Mouse (Mus musculus): ENCODE data around the gene Slc8a2. TPM values are rescaled to one million over a fixed set of nuclear protein-coding genes. Genes with fewer than 3 reads are reported as not detected.

Gene Slc8a2
- polyA plus RNA-seq, 1 experiment from 2014 or later = 0.20 TPM

GRCm38 (mm10) chr7:16132161-16132581, 2.5 kb downstream of the Slc8a2 start:
- Histone ChIP-seq H3K4me3 (ENCODE audit: low read length) (no peak overlapping the region), H3K27ac (ENCODE audit: low read length) (no peak overlapping the region), H3K9ac (ENCODE audit: low read length) (no peak overlapping the region), H3K4me2 (ENCODE audit: low read depth, low read length) (no peak overlapping the region), H3K36me3 (ENCODE audit: control insufficient read depth, insufficient read depth) (no peaks in the 10 kb centered on the region), H3K27me3 (ENCODE audit: control insufficient read depth, insufficient read depth, low read length) (peaks cover 5% of the 10 kb centered on the region; the same call in 1 of the 2 replicates), H3K9me3 (replicated peaks; ENCODE audit: control insufficient read depth, low read length) (no peaks in the 10 kb centered on the region), H3K4me1 (ENCODE audit: control insufficient read depth, insufficient read depth, low read length) (peaks cover 22% of the 10 kb centered on the region)
- WGBS = 14% methylated on average over 7 of the region's 7 CpGs
- no peak for ATAC-seq (replicated peaks; ENCODE audit: extremely low read depth, insufficient read depth, low FRiP score)

GRCm38 (mm10) chr7:16132926-16133325, 3.3 kb downstream of the Slc8a2 start:
- no peak overlapping the region for H3K4me2 ChIP-seq (ENCODE audit: low read depth, low read length)
- H3K27me3 ChIP-seq (ENCODE audit: control insufficient read depth, insufficient read depth, low read length) = peaks cover 5% of the 10 kb centered on the region; the same call in 1 of the 2 replicates
- no peak for ATAC-seq (replicated peaks; ENCODE audit: extremely low read depth, insufficient read depth, low FRiP score)
- no peak overlapping the region for H3K27ac ChIP-seq (ENCODE audit: low read length)
- no peak overlapping the region for H3K4me3 ChIP-seq (ENCODE audit: low read length)
- no peaks in the 10 kb centered on the region for H3K36me3 ChIP-seq (ENCODE audit: control insufficient read depth, insufficient read depth)
- 55% methylated on average over 3 of the region's 3 CpGs for WGBS
- H3K9ac ChIP-seq (ENCODE audit: low read length) = no peak overlapping the region
- H3K4me1 ChIP-seq (ENCODE audit: control insufficient read depth, insufficient read depth, low read length) = peaks cover 21% of the 10 kb centered on the region
- H3K9me3 ChIP-seq (replicated peaks; ENCODE audit: control insufficient read depth, low read length) = no peaks in the 10 kb centered on the region

GRCm38 (mm10) chr7:16133691-16134090, 4.1 kb downstream of the Slc8a2 start:
- Histone ChIP-seq H3K9ac (ENCODE audit: low read length) (no peak overlapping the region), H3K27ac (ENCODE audit: low read length) (no peak overlapping the region), H3K4me3 (ENCODE audit: low read length) (no peak overlapping the region), H3K27me3 (ENCODE audit: control insufficient read depth, insufficient read depth, low read length) (peaks cover 5% of the 10 kb centered on the region; the same call in 1 of the 2 replicates), H3K4me1 (ENCODE audit: control insufficient read depth, insufficient read depth, low read length) (peaks cover 14% of the 10 kb centered on the region), H3K9me3 (replicated peaks; ENCODE audit: control insufficient read depth, low read length) (no peaks in the 10 kb centered on the region), H3K4me2 (ENCODE audit: low read depth, low read length) (no peak overlapping the region), H3K36me3 (ENCODE audit: control insufficient read depth, insufficient read depth) (no peaks in the 10 kb centered on the region)
- WGBS = 91% methylated on average over 9 of the region's 9 CpGs
- ATAC-seq (replicated peaks; ENCODE audit: extremely low read depth, insufficient read depth, low FRiP score) = no peak

- H3K27me3 ChIP-seq (ENCODE audit: control insufficient read depth, insufficient read depth, low read length) = peaks cover 5% of the 10 kb centered on the region; the same call in 1 of the 2 replicates
- no peak overlapping the region for H3K4me2 ChIP-seq (ENCODE audit: low read depth, low read length)
- H3K36me3 ChIP-seq (ENCODE audit: control insufficient read depth, insufficient read depth) = no peaks in the 10 kb centered on the region
- 75% methylated on average over 7 of the region's 7 CpGs for WGBS
- H3K9ac ChIP-seq (ENCODE audit: low read length) = no peak overlapping the region
- H3K4me1 ChIP-seq (ENCODE audit: control insufficient read depth, insufficient read depth, low read length) = peaks cover 9% of the 10 kb centered on the region
- no peak for ATAC-seq (replicated peaks; ENCODE audit: extremely low read depth, insufficient read depth, low FRiP score)
- H3K9me3 ChIP-seq (replicated peaks; ENCODE audit: control insufficient read depth, low read length) = no peaks in the 10 kb centered on the region
- H3K27ac ChIP-seq (ENCODE audit: low read length) = no peak overlapping the region
- H3K4me3 ChIP-seq (ENCODE audit: low read length) = no peak overlapping the region
These were observed 5.3 kb downstream of the Slc8a2 start for GRCm38 (mm10) chr7:16134951-16135392.

GRCm38 (mm10) chr7:16146489-16147410, 17.1 kb downstream of the Slc8a2 start:
- Histone ChIP-seq H3K36me3 (ENCODE audit: control insufficient read depth, insufficient read depth) (no peaks in the 10 kb centered on the region), H3K27ac (ENCODE audit: low read length) (no peak overlapping the region), H3K9ac (ENCODE audit: low read length) (no peak overlapping the region), H3K4me2 (ENCODE audit: low read depth, low read length) (no peak overlapping the region), H3K4me3 (ENCODE audit: low read length) (no peak overlapping the region), H3K9me3 (replicated peaks; ENCODE audit: control insufficient read depth, low read length) (no peaks in the 10 kb centered on the region), H3K4me1 (ENCODE audit: control insufficient read depth, insufficient read depth, low read length) (no peaks in the 10 kb centered on the region), H3K27me3 (ENCODE audit: control insufficient read depth, insufficient read depth, low read length) (peaks cover 14% of the 10 kb centered on the region)
- ATAC-seq (replicated peaks; ENCODE audit: extremely low read depth, insufficient read depth, low FRiP score) = no peak
- WGBS = 32% methylated on average over 27 of the region's 27 CpGs

- no peak overlapping the region for H3K4me2 ChIP-seq (ENCODE audit: low read depth, low read length)
- peaks cover 14% of the 10 kb centered on the region for H3K27me3 ChIP-seq (ENCODE audit: control insufficient read depth, insufficient read depth, low read length)
- H3K36me3 ChIP-seq (ENCODE audit: control insufficient read depth, insufficient read depth) = no peaks in the 10 kb centered on the region
- no peaks in the 10 kb centered on the region for H3K9me3 ChIP-seq (replicated peaks; ENCODE audit: control insufficient read depth, low read length)
- no peak overlapping the region for H3K4me3 ChIP-seq (ENCODE audit: low read length)
- no peak overlapping the region for H3K27ac ChIP-seq (ENCODE audit: low read length)
- ATAC-seq (replicated peaks; ENCODE audit: extremely low read depth, insufficient read depth, low FRiP score) = no peak
- 12% methylated on average over 15 of the region's 15 CpGs for WGBS
- no peaks in the 10 kb centered on the region for H3K4me1 ChIP-seq (ENCODE audit: control insufficient read depth, insufficient read depth, low read length)
- no peak overlapping the region for H3K9ac ChIP-seq (ENCODE audit: low read length)
These were observed 18.0 kb downstream of the Slc8a2 start for GRCm38 (mm10) chr7:16147643-16148042.

- Histone ChIP-seq H3K36me3 (ENCODE audit: control insufficient read depth, insufficient read depth) (no peaks in the 10 kb centered on the region), H3K9me3 (replicated peaks; ENCODE audit: control insufficient read depth, low read length) (no peaks in the 10 kb centered on the region), H3K27me3 (ENCODE audit: control insufficient read depth, insufficient read depth, low read length) (peaks cover 14% of the 10 kb centered on the region), H3K4me1 (ENCODE audit: control insufficient read depth, insufficient read depth, low read length) (no peaks in the 10 kb centered on the region), H3K4me3 (ENCODE audit: low read length) (no peak overlapping the region), H3K9ac (ENCODE audit: low read length) (no peak overlapping the region), H3K27ac (ENCODE audit: low read length) (no peak overlapping the region), H3K4me2 (ENCODE audit: low read depth, low read length) (no peak overlapping the region)
- no peak for ATAC-seq (replicated peaks; ENCODE audit: extremely low read depth, insufficient read depth, low FRiP score)
- WGBS = 44% methylated on average over 5 of the region's 5 CpGs
These were observed 19.6 kb downstream of the Slc8a2 start for GRCm38 (mm10) chr7:16149241-16149640.

GRCm38 (mm10) chr7:16150191-16151145, 20.8 kb downstream of the Slc8a2 start:
- Histone ChIP-seq H3K4me2 (ENCODE audit: low read depth, low read length) (no peak overlapping the region), H3K27me3 (ENCODE audit: control insufficient read depth, insufficient read depth, low read length) (peaks cover 14% of the 10 kb centered on the region), H3K9me3 (replicated peaks; ENCODE audit: control insufficient read depth, low read length) (no peaks in the 10 kb centered on the region), H3K27ac (ENCODE audit: low read length) (no peak overlapping the region), H3K36me3 (ENCODE audit: control insufficient read depth, insufficient read depth) (no peaks in the 10 kb centered on the region), H3K9ac (ENCODE audit: low read length) (no peak overlapping the region), H3K4me3 (ENCODE audit: low read length) (no peak overlapping the region), H3K4me1 (ENCODE audit: control insufficient read depth, insufficient read depth, low read length) (peaks cover 6% of the 10 kb centered on the region)
- ATAC-seq (replicated peaks; ENCODE audit: extremely low read depth, insufficient read depth, low FRiP score) = no peak
- 58% methylated on average over 9 of the region's 9 CpGs for WGBS

Measured in heart, embryonic 16.5 days (tissue).